Mouse (Mus musculus): Measurements from ENCODE around the gene Ano2.

The Ano2 gene

GRCm38 (mm10) chr6:125690057-125690703, at the start of gene Ano2:
Ano2 (plus strand) TSS chr6:125690419.
- DNase-seq, result peak; percentile 3 to 19

DNA sequence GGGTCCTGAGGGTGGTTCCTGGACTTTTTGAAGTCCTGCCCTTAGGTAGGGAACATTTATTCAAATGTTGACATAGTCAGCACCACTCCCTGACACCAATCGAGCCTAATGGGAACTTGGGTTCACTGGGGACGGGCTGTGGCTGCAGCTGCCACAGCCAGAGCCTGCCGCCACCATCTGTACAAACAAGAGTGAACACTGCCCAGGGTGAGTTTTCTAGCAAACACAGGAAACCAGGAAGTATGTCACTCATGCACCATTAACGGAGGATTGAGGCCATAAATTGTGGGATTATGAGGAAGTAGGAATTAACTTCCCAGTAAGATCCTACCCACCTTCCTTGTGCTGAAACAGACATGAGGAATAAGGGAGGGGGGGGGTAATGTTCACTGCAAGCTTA, 49.7 kb upstream of the Ano2 start:
- DNase-seq, result no peak

DNA sequence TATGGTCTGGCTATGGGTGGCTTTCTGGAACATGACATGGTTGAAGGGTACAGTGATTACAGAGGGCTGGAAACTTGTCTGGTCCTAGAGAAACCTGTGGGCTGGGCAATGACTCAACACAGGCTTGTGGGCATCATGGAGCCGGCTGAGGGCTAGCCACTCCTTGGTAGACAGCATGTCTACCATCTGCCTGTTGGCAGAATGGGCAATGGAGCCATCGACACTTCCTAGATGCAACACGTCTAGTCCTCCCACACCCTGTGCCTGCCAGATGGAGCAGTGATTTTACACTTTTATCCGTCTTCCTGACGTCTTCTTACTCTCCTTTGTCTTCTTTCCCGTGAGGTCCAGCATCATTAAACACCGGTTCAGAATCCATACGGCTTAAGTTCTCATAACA, 49.1 kb upstream of the Ano2 start:
- no peak for DNase-seq

DNA sequence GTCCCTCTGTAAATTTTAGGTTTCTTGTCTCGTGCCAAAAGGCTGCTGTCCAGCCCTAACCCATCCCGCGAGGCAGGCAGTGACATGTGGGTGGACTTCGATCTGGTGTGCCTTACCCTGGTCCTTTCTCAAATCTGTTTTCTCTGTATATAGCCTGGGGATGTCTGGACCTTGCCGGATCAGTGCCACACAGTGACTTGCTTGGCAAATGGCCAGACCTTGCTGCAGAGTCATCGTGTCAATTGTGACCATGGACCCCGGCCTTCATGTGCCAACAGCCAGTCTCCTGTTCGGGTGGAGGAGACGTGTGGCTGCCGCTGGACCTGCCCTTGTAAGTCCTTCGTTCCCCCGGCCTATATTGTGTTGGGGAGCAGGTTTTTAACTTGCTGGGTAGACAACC, 41.3 kb upstream of the Ano2 start:
- no peak for DNase-seq

DNA sequence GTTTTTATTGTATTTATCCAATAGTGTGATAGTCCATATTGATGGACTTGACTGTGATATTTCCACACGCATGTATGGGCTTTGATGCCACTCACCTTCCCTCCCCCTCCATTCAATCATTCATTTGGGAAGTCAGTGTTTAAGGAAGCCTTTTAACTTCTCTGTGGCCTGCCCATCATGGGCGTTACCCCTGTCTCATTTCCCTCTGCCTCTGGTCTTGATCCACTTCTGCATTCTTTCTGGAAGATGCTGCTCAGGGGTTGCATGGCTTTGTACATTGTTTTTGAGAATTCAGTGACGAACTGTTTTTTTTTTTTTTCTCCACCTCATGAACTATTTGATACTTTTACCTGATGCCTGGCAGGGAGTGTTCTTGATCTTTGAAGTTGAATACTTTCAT, 38.9 kb upstream of the Ano2 start:
- no peak for DNase-seq

DNA sequence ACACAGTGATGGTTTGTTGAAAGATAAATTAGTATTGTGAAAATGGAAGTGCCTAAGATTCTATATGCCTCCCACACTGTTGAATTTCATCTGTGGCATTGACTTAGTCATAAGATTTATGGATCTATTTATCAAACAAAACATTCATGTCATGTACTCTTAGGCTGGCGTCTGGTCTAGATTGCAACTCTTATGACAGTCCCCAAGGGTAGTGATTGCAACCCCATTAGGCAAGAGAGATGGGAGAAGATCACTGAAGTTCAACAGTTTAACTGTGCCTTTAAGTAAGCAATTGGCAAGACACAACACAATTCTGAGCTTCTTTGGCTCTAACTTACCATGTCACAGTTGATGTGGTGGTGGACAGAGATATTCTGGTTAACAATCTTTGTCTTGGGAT, 36.8 kb upstream of the Ano2 start:
- no peak for DNase-seq

DNA sequence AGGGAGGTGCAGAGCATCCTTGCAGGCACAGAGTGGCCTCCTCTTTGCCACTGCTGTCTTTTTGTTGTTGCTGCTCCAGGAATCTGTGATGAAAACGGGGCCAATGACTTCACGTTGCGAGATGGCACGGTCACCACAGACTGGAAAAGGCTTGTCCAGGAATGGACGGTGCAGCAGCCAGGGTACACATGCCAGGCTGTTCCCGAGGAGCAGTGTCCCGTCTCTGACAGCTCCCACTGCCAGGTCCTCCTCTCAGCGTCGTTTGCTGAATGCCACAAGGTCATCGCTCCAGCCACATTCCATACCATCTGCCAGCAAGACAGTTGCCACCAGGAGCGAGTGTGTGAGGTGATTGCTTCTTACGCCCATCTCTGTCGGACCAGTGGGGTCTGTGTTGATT, 33.3 kb upstream of the Ano2 start:
- DNase-seq, result peak; percentile 21 to 40

GRCm38 (mm10) chr6:125657966-125658365, 32.3 kb upstream of the Ano2 start:
- no peak for DNase-seq

DNA sequence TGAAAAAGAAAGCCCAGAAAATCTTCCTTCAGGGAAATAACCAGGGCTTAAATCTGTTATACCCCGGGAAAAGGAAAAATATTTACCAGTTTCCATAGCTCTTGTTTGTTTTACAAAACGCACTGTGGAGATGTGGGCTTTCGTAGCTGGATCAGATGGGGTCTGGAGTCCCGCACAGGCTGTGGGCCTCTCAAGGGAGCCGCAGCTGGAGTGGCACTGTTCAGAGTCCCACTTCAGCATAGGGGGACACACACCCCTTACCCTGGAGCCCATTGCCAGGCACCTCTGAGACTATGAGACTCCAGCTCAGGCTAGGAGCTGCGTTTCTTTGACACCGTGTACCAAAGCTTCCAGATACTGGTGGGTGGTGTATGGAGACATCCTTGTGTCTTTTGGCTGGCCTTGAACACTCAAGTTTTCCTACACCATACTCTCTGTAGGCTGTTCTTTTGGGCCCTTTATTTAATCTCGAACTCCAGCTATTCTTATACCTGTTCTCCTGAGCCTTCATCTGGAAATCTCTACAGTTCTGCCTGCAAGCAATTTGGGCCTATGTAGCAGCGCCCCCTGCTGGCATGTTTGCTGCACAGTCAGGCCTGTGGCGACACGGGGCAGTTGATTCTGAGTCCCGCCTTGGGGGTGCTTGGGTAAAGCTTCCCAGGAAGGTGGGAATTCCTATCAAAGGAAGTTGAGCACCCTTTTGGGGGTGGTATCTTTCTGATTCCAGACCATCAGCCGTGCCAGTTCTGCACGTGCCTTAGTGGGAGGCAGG, 28.9 kb upstream of the Ano2 start:
- DNase-seq, result peak; percentile 33 to 61

DNA sequence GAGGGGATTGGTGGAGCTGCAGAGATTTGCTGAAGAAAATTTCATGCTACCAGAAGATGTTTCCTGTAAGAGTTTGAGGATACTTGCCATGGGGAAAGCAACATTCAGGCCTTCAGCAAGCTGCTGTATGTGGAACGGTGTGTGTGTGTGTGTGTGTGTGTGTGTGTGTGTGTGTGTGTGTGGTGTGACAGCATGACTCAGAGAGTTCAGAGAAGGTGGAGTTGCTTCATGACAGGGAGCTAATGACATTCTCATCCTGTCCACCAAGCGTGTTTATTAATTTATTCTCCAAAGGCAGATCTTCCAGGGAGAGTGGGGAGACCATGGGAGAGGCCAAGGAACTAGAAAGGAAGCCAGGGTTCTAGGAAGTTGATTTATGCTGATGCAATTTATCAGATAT, 26.3 kb upstream of the Ano2 start:
- no peak for DNase-seq

DNA sequence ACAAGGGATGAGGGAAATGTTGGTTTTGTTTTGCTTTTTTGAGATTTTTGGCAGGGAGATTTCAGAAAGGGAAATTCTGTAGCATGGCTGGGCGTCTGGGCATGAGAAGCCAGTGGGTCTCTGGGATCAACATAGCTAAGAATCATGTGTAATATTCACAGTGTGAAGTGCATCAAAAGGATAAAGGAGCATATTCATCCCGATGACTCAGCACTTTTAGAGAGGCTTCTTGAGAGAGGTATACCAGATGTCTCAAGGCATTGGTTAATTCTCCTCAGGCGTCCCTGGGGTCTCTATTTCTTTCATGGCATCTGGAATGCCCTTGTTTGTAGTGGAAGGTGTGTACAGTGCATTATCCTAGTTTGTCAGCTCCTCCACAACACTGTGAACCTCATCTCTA, 18.4 kb upstream of the Ano2 start:
- no peak for DNase-seq

DNA sequence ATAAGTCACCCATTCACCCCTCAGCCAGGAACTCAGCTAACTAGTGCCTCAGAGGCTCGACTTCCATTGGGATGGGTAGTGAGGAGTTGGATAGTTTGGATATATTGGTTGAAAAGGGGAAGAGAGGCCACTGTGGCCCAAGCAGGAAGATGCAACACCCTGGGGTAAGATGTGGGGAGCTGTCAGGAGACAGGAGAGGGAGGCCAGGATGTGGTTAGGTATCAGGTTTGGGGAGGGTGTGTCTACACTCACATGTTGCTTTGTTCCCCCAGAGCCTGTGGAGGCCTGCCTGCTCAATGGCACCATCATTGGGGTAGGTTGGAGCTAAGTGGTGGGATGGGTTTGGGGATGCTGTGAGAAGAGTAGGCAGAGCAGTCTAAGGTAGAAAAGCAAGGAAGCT, 11.7 kb upstream of the Ano2 start:
- DNase-seq, result no peak

DNA sequence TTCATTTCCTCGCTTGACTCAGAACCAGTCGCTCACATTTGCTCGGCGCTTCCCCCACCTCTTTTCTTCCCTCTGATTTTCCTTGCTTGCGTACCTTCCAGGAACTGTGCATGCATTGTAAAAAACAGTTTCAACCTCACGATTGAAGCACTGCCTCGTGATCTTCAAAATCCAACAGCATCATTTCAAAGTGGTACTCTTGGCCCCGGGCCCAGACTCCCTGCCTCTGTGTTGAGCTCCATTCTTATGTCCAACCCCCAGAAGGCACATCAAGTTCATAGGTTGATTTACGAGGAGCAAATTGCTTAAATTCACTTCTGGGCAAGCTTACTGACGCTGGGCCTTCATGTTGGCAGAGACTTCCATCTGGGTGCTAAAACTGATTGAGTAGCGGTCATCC, 9.6 kb upstream of the Ano2 start:
- DNase-seq, result no peak

DNA sequence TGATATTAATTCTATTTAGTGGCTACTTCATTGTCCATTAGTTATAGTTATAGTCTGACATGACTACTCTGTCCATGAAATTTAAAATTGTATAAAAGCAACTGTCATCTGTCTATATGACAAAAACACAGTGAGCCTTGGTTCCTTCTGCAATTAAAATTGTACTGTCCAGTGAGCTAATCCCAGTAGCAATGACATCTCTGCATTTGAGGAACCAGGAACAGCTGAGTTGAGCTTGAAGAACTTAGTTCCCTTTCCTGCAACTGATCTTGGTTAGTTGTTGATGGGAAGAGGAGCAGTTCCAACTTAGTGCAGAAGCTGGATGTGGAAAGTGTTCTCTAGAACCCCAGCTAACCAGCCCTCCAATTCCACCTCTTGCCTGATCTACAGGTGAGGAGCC, 4.8 kb upstream of the Ano2 start:
- DNase-seq, result no peak

GRCm38 (mm10) chr6:125687986-125688385, 2.2 kb upstream of the Ano2 start:
- DNase-seq, result no peak

GRCm38 (mm10) chr6:125701146-125701545, 10.9 kb downstream of the Ano2 start:
- DNase-seq, result no peak

- no peak for DNase-seq
Measured at GRCm38 (mm10) chr6:125711261-125711660, 21.0 kb downstream of the Ano2 start.

DNA sequence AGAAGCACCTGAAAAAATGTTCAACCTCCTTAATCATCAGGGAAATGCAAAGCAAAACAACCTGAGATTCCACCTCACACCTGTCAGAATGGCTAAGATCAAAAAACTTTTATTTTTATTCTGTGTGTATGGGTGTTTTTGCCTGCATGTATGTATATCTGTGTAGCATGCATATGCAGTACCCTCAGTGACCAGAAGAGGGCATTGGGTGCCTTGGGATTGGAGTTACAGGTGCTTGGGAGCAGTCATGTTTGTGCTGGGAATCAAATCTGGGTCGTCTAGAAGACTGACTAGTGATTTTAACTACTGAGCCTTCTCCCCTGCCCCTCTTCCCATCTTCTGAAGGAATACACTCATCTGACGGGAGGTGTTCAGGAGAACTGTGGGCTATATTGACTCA, 36.2 kb downstream of the Ano2 start:
- no peak for DNase-seq

- no peak for DNase-seq
Measured at GRCm38 (mm10) chr6:125727484-125727911, 37.3 kb downstream of the Ano2 start.

DNA sequence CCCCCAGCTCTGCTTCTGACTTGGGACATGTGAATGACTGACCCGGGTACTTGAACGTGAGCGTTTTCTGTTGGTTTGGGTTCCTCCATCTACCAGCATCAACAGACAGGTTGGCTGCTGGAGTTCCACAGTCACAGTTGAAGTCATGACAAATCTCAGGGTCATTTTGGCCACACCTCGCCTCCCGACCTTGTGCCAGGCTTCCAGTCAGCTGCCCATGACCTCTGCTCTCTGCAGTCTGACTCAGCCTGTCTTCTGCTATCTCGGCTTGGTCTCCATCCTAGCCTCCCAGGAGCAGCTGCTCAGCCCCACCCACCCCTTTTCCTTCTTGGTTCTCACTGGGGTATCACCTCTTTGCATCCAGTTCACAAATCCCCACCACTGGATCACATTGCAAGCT, 39.3 kb downstream of the Ano2 start:
- no peak for DNase-seq

DNA sequence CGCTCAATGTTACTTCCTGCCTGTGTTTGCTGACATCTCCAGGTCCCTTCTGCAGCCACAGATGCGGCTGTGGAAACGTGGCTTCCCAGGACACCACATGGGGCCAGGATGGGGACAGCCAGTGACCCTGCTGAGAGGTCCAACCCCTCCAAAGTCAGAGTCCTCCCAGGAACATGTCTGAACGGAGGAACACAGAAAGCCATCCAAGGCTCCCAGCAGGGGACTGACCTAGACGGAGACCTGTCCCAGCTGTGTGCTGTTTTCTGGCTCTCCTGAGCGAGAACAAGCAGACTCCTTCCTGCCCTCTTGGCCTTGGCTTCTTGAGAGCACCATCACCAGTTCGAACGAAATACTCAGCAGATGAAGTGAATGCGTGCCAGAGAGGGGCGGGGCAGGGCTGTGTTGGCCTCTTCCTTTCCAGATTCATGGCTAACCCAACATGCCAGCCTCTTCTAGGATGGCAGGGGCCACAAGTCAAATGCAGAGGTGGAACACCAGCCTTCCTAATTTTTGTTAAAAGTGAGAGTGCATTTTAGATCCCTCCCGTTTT, 39.8 kb downstream of the Ano2 start:
- no peak for DNase-seq

DNA sequence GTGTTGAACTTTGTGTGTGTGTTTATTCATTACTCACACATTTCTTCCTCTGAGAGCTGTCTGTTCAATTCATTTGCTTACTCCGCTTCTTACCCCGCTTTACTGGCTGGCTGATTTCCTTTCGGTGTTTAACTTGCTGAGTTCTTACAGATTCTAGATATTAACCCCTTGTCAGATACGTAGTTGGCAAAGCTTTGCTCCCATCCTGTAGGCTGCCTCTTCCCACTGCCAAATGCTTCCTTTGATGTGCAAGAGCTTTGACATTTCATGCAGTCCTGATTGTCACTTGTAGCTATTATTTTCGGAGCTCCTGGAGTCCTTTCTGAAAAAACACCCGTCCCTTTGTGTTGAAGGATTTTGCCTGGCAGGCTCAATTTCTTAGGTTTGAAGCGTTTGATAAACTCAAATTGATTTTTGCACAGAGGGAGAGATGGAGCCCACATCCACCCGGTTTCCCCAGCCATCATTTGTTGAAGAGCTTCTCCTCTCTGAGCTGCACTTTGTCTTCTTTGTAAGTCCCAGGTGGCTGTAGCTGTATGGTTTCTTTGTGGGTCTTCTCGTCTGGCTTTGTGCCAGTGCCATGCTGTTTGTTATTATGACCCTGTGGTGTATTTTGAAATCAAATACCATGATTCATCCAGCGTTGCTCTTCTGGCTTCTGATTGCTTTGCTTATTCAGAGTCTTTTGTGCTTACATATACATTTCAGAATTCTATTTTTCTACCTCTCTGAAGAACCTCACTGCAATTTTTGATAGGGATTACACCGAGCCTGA, 47.5 kb downstream of the Ano2 start:
- DNase-seq, result no peak

DNA sequence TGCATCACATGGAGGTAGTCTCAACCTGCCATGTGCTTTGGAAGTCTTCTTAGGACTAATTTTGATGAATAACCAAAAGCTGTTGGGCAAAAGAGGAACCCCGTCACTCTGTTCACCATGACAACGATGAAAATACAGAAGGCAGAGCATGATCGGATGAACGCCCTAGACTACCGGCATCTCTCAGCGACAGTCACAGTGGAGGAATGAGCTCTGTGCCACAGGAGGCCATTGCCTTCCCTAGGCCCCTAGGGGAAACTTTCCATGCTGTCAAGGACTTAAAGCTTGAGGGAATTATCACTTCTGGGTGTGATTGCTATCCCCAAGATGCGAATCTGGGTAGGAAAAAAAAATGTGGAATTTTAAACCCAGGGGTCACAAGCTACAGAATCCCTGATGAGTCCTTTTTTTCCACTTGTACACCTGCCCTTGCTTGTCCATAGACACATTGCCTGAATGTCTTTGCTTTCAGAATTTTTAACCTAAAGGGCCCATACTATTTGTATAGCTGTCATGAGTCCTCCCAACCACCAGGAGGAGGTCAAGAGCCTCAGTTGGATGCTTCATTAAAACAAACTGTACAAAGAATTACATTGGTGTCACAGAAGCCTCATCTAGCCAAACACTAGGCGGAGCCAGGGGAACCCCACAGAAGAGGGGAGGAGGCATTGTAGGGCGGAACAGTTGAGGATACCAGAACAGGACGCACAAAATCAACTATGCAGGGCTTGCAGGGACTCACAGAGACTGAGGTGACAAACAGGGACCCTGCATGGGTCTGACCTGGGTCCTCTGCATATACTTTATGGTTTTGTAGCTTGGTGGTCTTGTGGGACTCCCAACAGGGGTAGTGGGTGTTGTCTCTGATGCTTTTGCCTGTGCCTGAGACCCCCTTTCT, 53.2 kb downstream of the Ano2 start:
- DNase-seq, result no peak
